Mouse (Mus musculus): ENCODE data around the gene Spata1. TPM values are rescaled to one million over a fixed set of nuclear protein-coding genes. Genes with fewer than 3 reads are reported as not detected.

The Spata1 gene
- polyA plus RNA-seq, 1 experiment from 2014 or later: 4.1 TPM

DNA sequence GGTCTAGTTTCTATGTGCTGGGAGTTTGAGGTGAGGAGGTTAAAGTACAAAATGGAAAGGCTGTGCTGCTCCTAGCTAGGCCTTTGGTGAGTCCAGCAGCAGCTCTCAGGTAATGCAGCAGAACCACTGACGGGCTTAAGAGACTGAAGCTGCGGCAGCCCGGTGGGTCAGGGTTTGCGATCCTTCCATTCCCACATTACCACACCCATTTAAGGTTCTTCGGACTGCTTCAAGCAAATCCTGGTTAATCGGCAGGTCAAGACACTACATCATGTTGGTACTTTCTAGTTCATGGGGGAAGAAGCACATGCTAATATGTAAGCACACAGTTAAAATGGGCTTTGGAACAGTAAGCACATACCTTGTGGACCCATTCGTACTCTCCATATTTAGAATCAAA, 7.2 kb upstream of the Spata1 start:
- peaks cover 40% of the 10 kb centered on the region for H3K36me3 ChIP-seq (ENCODE audit: control insufficient read depth, insufficient read depth, low read length)
- H3K9me3 ChIP-seq (ENCODE audit: control insufficient read depth, low read length): no peaks in the 10 kb centered on the region
- peaks cover 12% of the 10 kb centered on the region for H3K4me1 ChIP-seq (replicated peaks; ENCODE audit: control insufficient read depth, insufficient read depth, low read length)

DNA sequence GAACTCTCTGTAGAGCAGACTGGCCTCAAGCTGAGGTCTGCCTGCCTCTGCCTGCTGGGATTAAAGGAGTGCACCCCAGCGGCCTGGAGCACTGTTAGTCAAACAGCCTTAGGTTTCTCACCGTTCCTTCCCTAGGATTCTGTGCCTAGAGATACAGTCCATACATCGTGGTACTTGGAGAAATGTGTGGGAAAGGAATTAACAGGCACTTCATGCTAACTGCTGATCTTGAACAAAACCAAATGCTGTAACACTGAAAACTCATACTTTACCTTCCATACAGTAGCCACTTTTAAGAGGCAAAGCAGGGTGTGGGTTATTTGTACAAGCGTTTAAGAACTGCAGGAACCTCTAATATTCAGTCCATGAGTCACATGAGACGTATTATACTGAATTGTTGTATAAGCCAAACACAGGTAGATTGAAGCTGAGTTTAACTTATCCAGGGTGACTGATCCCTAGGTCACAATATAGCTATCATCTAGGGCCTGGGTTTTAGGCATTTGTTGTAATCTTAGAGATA, 2.1 kb upstream of the Spata1 start:
- Histone ChIP-seq H3K4me3 (ENCODE audit: low read length) (peak overlapping the region; percentile 97), H3K4me1 (replicated peaks; ENCODE audit: control insufficient read depth, insufficient read depth, low read length) (peaks cover 24% of the 10 kb centered on the region), H3K36me3 (ENCODE audit: control insufficient read depth, insufficient read depth, low read length) (peaks cover 11% of the 10 kb centered on the region), H3K27me3 (ENCODE audit: control insufficient read depth, insufficient read depth, low read depth, low read length) (no peaks in the 10 kb centered on the region), H3K4me2 (ENCODE audit: low read depth, low read length) (peak overlapping the region; percentile 87), H3K9ac (ENCODE audit: low read length) (peak overlapping the region; percentile 97), H3K27ac (ENCODE audit: low read length) (peak overlapping the region; percentile 98), H3K9me3 (ENCODE audit: control insufficient read depth, low read length) (no peaks in the 10 kb centered on the region)
- no peak for ATAC-seq (ENCODE audit: low read depth)
- whole genome bisulfite sequencing: 32% methylated on average over 5 of the region's 5 CpGs

More for the DNA sequence above, 7.2 kb upstream of the Spata1 start:
- no peak overlapping the region for H3K9ac ChIP-seq (ENCODE audit: low read length)
- WGBS: 95% methylated on average over 7 of the region's 7 CpGs
- no peaks in the 10 kb centered on the region for H3K27me3 ChIP-seq (ENCODE audit: control insufficient read depth, insufficient read depth, low read depth, low read length)
- H3K27ac ChIP-seq (ENCODE audit: low read length): no peak overlapping the region
- H3K4me3 ChIP-seq (ENCODE audit: low read length): no peak overlapping the region
- no peak for ATAC-seq (ENCODE audit: low read depth)
- H3K4me2 ChIP-seq (ENCODE audit: low read depth, low read length): no peak overlapping the region

DNA sequence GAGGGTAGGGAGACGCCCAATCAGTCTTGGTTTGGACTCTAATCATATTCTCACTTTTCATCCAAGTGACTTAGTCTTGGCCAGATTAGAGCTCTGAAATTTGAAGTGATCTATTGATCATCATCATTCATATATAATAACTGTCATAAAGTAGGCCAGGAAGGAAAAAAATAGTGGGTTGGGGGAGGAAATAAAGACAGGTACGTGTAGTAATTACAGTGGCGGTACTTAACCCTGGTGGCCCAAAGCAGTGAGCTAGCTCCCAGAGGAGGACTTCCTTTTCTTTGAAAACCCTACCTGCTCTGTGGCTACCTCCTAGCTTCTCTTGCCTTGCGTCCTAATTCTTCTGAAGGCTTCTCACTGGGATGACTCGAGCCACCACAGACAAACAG, 1.3 kb upstream of the Spata1 start:
- 2% methylated on average over 5 of the region's 5 CpGs for WGBS

DNA sequence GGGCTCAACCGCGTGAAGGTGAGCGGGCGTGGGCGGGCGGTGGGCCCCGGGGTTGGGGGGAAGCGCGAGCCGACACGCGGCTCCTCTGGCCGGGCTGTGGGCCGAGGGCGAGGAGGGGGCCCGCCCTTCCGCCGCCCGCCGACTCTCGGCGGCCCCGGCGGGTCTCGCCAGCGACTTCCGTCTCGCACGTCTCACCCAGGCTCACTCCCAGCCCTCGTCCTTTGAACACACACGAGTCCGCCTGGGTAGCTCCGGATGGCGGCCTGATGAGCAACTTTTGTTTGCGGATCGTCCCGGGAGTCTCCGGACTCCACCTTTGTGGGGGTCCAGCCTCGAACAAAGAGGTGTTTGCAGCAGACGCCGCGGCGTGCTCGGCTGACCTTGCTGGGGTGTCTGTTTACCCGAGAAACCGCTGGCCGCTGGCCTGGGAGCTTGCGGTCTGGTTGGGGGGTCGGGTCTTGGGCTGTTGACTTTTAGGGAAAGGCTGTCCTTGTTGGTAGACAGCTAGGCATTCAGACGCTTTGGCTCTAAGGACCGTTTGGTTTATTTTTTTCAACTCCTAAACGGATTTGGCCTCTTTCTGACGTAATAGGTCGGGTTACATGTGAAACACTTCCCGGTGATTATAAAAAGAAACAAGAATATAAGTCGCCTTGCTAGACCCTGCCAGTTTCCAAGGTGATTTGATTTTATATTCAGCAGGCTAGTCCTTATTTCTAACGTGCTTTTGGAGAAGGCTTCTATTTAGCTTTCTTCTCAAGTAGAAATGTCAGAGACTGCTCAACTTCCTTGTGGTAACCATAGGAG, 653 bp upstream of the Spata1 start:
- peaks cover 6% of the 10 kb centered on the region for H3K36me3 ChIP-seq (ENCODE audit: control insufficient read depth, insufficient read depth, low read length)
- H3K27me3 ChIP-seq (ENCODE audit: control insufficient read depth, insufficient read depth, low read depth, low read length): no peaks in the 10 kb centered on the region
- H3K27ac ChIP-seq (ENCODE audit: low read length): peak overlapping the region; percentile 98
- H3K4me1 ChIP-seq (replicated peaks; ENCODE audit: control insufficient read depth, insufficient read depth, low read length): peaks cover 24% of the 10 kb centered on the region
- H3K9me3 ChIP-seq (ENCODE audit: control insufficient read depth, low read length): no peaks in the 10 kb centered on the region
- peak overlapping the region; percentile 97 for H3K9ac ChIP-seq (ENCODE audit: low read length)
- WGBS: under 1% methylated on average over 45 of the region's 57 CpGs
- peak overlapping the region; percentile 97 for H3K4me3 ChIP-seq (ENCODE audit: low read length)
- peak overlapping the region; percentile 87 for H3K4me2 ChIP-seq (ENCODE audit: low read depth, low read length)
- peak; percentile 75 for ATAC-seq (ENCODE audit: low read depth)

More for the DNA sequence above, 1.3 kb upstream of the Spata1 start:
- Histone ChIP-seq H3K27me3 (ENCODE audit: control insufficient read depth, insufficient read depth, low read depth, low read length) (no peaks in the 10 kb centered on the region), H3K27ac (ENCODE audit: low read length) (peak overlapping the region; percentile 98), H3K9ac (ENCODE audit: low read length) (peak overlapping the region; percentile 97), H3K4me1 (replicated peaks; ENCODE audit: control insufficient read depth, insufficient read depth, low read length) (peaks cover 24% of the 10 kb centered on the region), H3K9me3 (ENCODE audit: control insufficient read depth, low read length) (no peaks in the 10 kb centered on the region), H3K4me2 (ENCODE audit: low read depth, low read length) (peak overlapping the region; percentile 87), H3K4me3 (ENCODE audit: low read length) (peak overlapping the region; percentile 97), H3K36me3 (ENCODE audit: control insufficient read depth, insufficient read depth, low read length) (peaks cover 10% of the 10 kb centered on the region)
- no peak for ATAC-seq (ENCODE audit: low read depth)

DNA sequence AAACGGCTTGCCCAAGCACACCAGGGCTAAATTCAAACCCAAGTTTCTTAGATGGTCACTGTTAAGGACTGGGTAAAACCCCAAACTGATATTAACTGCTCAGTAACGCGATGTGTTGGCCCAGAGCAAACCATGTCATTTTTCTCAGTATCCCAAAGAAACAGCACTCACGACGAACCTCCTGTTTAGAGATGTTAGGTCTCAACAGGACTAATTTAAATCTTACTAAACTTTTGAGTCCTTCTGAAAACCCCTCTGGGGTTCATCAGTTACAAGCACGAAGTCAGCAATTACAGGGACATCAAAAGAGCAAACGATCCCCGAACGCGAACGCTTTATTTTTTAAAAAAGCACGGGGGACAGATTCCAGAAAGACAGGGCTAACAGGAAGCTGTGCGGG, 564 bp downstream of the Spata1 start:
- H3K4me2 ChIP-seq (ENCODE audit: low read depth, low read length): peak overlapping the region; percentile 65
- peak overlapping the region; percentile 98 for H3K27ac ChIP-seq (ENCODE audit: low read length)
- H3K9me3 ChIP-seq (ENCODE audit: control insufficient read depth, low read length): no peaks in the 10 kb centered on the region
- peaks cover 6% of the 10 kb centered on the region for H3K36me3 ChIP-seq (ENCODE audit: control insufficient read depth, insufficient read depth, low read length)
- no peaks in the 10 kb centered on the region for H3K27me3 ChIP-seq (ENCODE audit: control insufficient read depth, insufficient read depth, low read depth, low read length)
- no peak for ATAC-seq (ENCODE audit: low read depth)
- WGBS: under 1% methylated on average over 13 of the region's 13 CpGs
- H3K4me1 ChIP-seq (replicated peaks; ENCODE audit: control insufficient read depth, insufficient read depth, low read length): peaks cover 24% of the 10 kb centered on the region
- peak overlapping the region; percentile 97 for H3K4me3 ChIP-seq (ENCODE audit: low read length)
- H3K9ac ChIP-seq (ENCODE audit: low read length): peak overlapping the region; percentile 91

DNA sequence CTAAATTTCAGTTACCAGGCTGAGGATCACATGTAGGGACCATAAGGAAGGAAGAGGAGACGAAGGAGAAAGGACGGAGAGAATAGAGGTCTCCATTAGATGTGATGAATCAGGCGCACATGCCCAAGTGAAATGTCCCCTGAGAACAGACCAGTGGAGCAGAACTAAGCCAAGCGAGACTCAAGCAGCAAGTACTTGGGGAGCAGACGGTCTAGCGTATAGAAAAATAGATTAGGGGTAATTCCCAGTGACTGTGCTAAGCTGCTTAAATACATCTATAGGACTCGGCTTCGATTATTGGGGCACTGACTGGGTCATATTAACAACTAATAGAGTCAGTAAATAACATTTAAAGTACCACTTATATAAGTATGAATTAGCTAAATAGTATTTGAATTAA, 4.6 kb downstream of the Spata1 start:
- Histone ChIP-seq H3K27me3 (ENCODE audit: control insufficient read depth, insufficient read depth, low read depth, low read length) (no peaks in the 10 kb centered on the region), H3K4me2 (ENCODE audit: low read depth, low read length) (no peak overlapping the region), H3K9ac (ENCODE audit: low read length) (no peak overlapping the region), H3K36me3 (ENCODE audit: control insufficient read depth, insufficient read depth, low read length) (no peaks in the 10 kb centered on the region), H3K4me1 (replicated peaks; ENCODE audit: control insufficient read depth, insufficient read depth, low read length) (peaks cover 3% of the 10 kb centered on the region; the same call in 1 of the 2 replicates), H3K4me3 (ENCODE audit: low read length) (no peak overlapping the region), H3K27ac (ENCODE audit: low read length) (no peak overlapping the region), H3K9me3 (ENCODE audit: control insufficient read depth, low read length) (no peaks in the 10 kb centered on the region)
- WGBS: 84% methylated on average over 8 of the region's 8 CpGs
- no peak for ATAC-seq (ENCODE audit: low read depth)

DNA sequence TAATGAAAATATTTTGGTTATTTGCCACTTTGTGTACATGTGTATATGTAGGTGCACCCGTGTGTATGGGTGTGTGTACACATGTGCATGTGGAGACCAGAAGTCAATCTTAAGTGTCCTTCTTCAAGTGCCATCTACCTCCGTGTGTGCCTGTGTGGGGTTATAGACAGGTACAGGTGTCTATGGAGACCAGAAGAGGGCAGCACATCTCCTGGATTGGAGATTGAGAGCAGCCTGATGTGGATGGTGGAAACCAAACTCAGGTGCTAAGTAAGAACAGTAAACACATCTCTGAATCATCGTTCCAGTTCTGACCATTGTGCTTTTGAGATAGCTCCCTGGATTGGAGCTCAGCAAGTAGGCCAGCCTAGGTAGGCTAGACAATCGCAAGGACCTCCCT, 13.1 kb downstream of the Spata1 start:
- no peak overlapping the region for H3K27ac ChIP-seq (ENCODE audit: low read length)
- no peaks in the 10 kb centered on the region for H3K9me3 ChIP-seq (ENCODE audit: control insufficient read depth, low read length)
- H3K36me3 ChIP-seq (ENCODE audit: control insufficient read depth, insufficient read depth, low read length): no peaks in the 10 kb centered on the region
- no peak overlapping the region for H3K4me2 ChIP-seq (ENCODE audit: low read depth, low read length)
- no peaks in the 10 kb centered on the region for H3K27me3 ChIP-seq (ENCODE audit: control insufficient read depth, insufficient read depth, low read depth, low read length)
- H3K9ac ChIP-seq (ENCODE audit: low read length): no peak overlapping the region
- no peak for ATAC-seq (ENCODE audit: low read depth)
- H3K4me3 ChIP-seq (ENCODE audit: low read length): no peak overlapping the region
- H3K4me1 ChIP-seq (replicated peaks; ENCODE audit: control insufficient read depth, insufficient read depth, low read length): no peaks in the 10 kb centered on the region
- WGBS: 82% methylated on average over 4 of the region's 4 CpGs

DNA sequence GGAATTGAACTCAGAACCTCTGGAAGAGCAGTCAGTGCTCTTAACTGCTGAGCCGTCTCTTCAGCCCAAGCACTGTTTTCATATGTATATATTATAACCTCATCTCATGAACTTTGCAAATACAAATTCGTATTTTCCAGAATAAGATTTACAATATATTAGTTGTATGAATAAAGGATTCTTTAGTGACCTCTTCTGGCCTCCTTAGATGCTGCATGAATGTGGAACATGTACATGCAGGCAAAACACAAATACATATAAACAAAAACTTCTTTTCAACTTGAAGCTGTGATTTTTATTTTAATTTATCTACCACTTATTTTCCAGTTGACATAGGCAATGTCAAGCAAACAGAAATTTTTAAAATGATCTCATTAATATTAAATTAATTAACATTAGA, 17.5 kb downstream of the Spata1 start:
- H3K4me3 ChIP-seq (ENCODE audit: low read length): no peak overlapping the region
- no peak overlapping the region for H3K4me2 ChIP-seq (ENCODE audit: low read depth, low read length)
- 50% methylated on average over 2 of the region's 2 CpGs for WGBS
- no peaks in the 10 kb centered on the region for H3K9me3 ChIP-seq (ENCODE audit: control insufficient read depth, low read length)
- H3K27me3 ChIP-seq (ENCODE audit: control insufficient read depth, insufficient read depth, low read depth, low read length): no peaks in the 10 kb centered on the region
- H3K27ac ChIP-seq (ENCODE audit: low read length): no peak overlapping the region
- ATAC-seq (ENCODE audit: low read depth): no peak
- H3K4me1 ChIP-seq (replicated peaks; ENCODE audit: control insufficient read depth, insufficient read depth, low read length): no peaks in the 10 kb centered on the region
- no peak overlapping the region for H3K9ac ChIP-seq (ENCODE audit: low read length)
- no peaks in the 10 kb centered on the region for H3K36me3 ChIP-seq (ENCODE audit: control insufficient read depth, insufficient read depth, low read length)

DNA sequence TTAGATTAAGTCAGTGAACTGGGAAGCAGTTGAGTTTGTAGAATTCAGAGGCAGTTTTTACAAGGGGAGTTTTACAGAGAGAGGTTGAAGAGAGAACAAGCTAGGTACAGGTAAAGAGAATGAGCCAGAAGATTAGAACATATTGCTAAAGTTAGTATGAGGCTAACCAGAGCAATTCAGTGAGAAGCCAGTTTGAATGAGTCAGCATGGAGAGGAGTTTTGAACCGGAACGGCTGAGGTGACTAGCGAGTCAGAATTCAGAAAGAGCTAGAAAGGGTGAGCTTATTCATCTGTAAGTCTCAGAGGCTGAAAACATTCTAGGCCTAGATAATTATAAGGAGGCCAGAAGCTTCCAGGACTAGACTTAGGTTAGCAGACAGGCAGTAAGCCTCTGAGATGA, 25.1 kb downstream of the Spata1 start:
- Histone ChIP-seq H3K36me3 (ENCODE audit: control insufficient read depth, insufficient read depth, low read length) (no peaks in the 10 kb centered on the region), H3K9ac (ENCODE audit: low read length) (no peak overlapping the region), H3K27me3 (ENCODE audit: control insufficient read depth, insufficient read depth, low read depth, low read length) (no peaks in the 10 kb centered on the region), H3K27ac (ENCODE audit: low read length) (no peak overlapping the region), H3K4me1 (replicated peaks; ENCODE audit: control insufficient read depth, insufficient read depth, low read length) (no peaks in the 10 kb centered on the region), H3K9me3 (ENCODE audit: control insufficient read depth, low read length) (no peaks in the 10 kb centered on the region), H3K4me3 (ENCODE audit: low read length) (no peak overlapping the region), H3K4me2 (ENCODE audit: low read depth, low read length) (no peak overlapping the region)
- WGBS: 94% methylated on average over 3 of the region's 3 CpGs
- ATAC-seq (ENCODE audit: low read depth): no peak
